Mouse (Mus musculus) neural tube, embryonic 15.5 days (tissue): ENCODE measurements around the gene B3galt5. TPM values are rescaled to one million over a fixed set of nuclear protein-coding genes. Genes with fewer than 3 reads are reported as not detected.

Experiments used
- ATAC-seq: fragments of 200-750 bp; cut with Nextera tagmentation; 2 replicates; pipeline ENCODE4 v1.8.0; 2017; ENCODE audit warnings: mild to moderate bottlenecking, moderate TSS enrichment, moderate library complexity; ENCODE audit not compliant: low FRiP score
- H3K27ac ChIP-seq: fragments of 300-500 bp; sonication (generic); replicated peaks from 2 replicates; pipeline ENCODE4 v1.5.1; 2015; ENCODE audit warnings: mild to moderate bottlenecking, inconsistent platforms
- H3K27me3 ChIP-seq: fragments of 300-500 bp; sonication (generic); replicated peaks from 2 replicates; pipeline ENCODE4 v1.6.1; 2015; ENCODE audit warnings: inconsistent platforms
- H3K36me3 ChIP-seq: fragments of 300-500 bp; sonication (generic); 2 replicates; pipeline ENCODE4 v1.6.1; 2015; ENCODE audit warnings: inconsistent platforms
- H3K4me1 ChIP-seq: fragments of 300-500 bp; sonication (generic); 2 replicates; pipeline ENCODE4 v1.6.1; 2015; ENCODE audit warnings: inconsistent platforms
- H3K4me2 ChIP-seq: fragments of 300-500 bp; sonication (generic); 2 replicates; pipeline ENCODE4 v1.6.1; 2015; ENCODE audit warnings: inconsistent platforms, mild to moderate bottlenecking, moderate library complexity
- H3K4me3 ChIP-seq: fragments of 300-500 bp; sonication (generic); replicated peaks from 2 replicates; pipeline ENCODE4 v1.5.1; 2015; ENCODE audit warnings: mild to moderate bottlenecking, inconsistent platforms
- H3K9ac ChIP-seq: fragments of 300-500 bp; sonication (generic); replicated peaks from 2 replicates; pipeline ENCODE4 v1.6.1; 2015; ENCODE audit warnings: mild to moderate bottlenecking, inconsistent platforms
- H3K9me3 ChIP-seq: fragments of 300-500 bp; sonication (generic); replicated peaks from 2 replicates; pipeline ENCODE4 v1.6.1; 2016; ENCODE audit warnings: inconsistent platforms
- WGBS: fragments of 180-500 bp; shearing (Covaris S2); methylation state at CpG from one replicate; pipeline ENCODE4 v1.1.7; 2015; ENCODE audit warnings: mixed read lengths; 5-methylcytosine and 5-hydroxymethylcytosine counted together
- polyA plus RNA-seq: library from polyadenylated mRNA; unstranded; fragments of >200 nt; fragmentation: Nextera tagmentation; extraction: Ambion mirVana; gene quantifications from 2 replicates; pipeline ENCODE4 v1.2.1, GENCODE M21; 2015

Gene B3galt5
- polyA plus RNA-seq, 1 experiment from 2014 or later: 6.2 TPM

- Histone ChIP-seq H3K4me3 (no peak overlapping the region), H3K4me2 (no peak overlapping the region), H3K36me3 (no peaks in the 10 kb centered on the region), H3K27me3 (no peaks in the 10 kb centered on the region), H3K9ac (no peak overlapping the region), H3K4me1 (no peaks in the 10 kb centered on the region), H3K27ac (no peak overlapping the region), H3K9me3 (no peaks in the 10 kb centered on the region)
- ATAC-seq: no peak
- WGBS: 90% methylated on average over 3 of the region's 3 CpGs
These were observed 13.6 kb upstream of the B3galt5 start for GRCm38 (mm10) chr16:96221959-96222358.

GRCm38 (mm10) chr16:96222452-96222851 is 13.1 kb upstream of the B3galt5 start:
- no peak for ATAC-seq
- Histone ChIP-seq H3K4me2 (no peak overlapping the region), H3K9ac (no peak overlapping the region), H3K4me3 (no peak overlapping the region), H3K4me1 (no peaks in the 10 kb centered on the region), H3K27me3 (no peaks in the 10 kb centered on the region), H3K9me3 (no peaks in the 10 kb centered on the region), H3K36me3 (no peaks in the 10 kb centered on the region), H3K27ac (no peak overlapping the region)
- 89% methylated on average over 1 of the region's 1 CpGs for WGBS

GRCm38 (mm10) chr16:96228438-96228837 is 7.2 kb upstream of the B3galt5 start:
- Histone ChIP-seq H3K27me3 (no peaks in the 10 kb centered on the region), H3K9me3 (no peaks in the 10 kb centered on the region), H3K27ac (no peak overlapping the region), H3K4me1 (no peaks in the 10 kb centered on the region), H3K9ac (no peak overlapping the region), H3K4me3 (no peak overlapping the region), H3K4me2 (no peak overlapping the region), H3K36me3 (no peaks in the 10 kb centered on the region)
- 80% methylated on average over 13 of the region's 13 CpGs for WGBS
- ATAC-seq: no peak

GRCm38 (mm10) chr16:96229044-96229555 is 6.5 kb upstream of the B3galt5 start:
- H3K9ac ChIP-seq: no peak overlapping the region
- WGBS: 41% methylated on average over 8 of the region's 8 CpGs
- H3K27ac ChIP-seq: no peak overlapping the region
- no peak for ATAC-seq
- H3K4me3 ChIP-seq: no peak overlapping the region
- H3K4me1 ChIP-seq: no peaks in the 10 kb centered on the region
- H3K9me3 ChIP-seq: no peaks in the 10 kb centered on the region
- H3K4me2 ChIP-seq: no peak overlapping the region
- no peaks in the 10 kb centered on the region for H3K36me3 ChIP-seq
- no peaks in the 10 kb centered on the region for H3K27me3 ChIP-seq

GRCm38 (mm10) chr16:96230411-96230810 is 5.2 kb upstream of the B3galt5 start:
- H3K4me3 ChIP-seq: no peak overlapping the region
- H3K9me3 ChIP-seq: no peaks in the 10 kb centered on the region
- H3K27me3 ChIP-seq: no peaks in the 10 kb centered on the region
- H3K4me2 ChIP-seq: no peak overlapping the region
- peak; percentile 63; the same call in 1 of the 2 replicates for ATAC-seq
- H3K27ac ChIP-seq: no peak overlapping the region
- no peak overlapping the region for H3K9ac ChIP-seq
- peaks cover 5% of the 10 kb centered on the region; the same call in 1 of the 2 replicates for H3K4me1 ChIP-seq
- WGBS: 28% methylated on average over 11 of the region's 11 CpGs
- no peaks in the 10 kb centered on the region for H3K36me3 ChIP-seq

GRCm38 (mm10) chr16:96231251-96231650 is 4.3 kb upstream of the B3galt5 start:
- H3K9ac ChIP-seq: no peak overlapping the region
- no peaks in the 10 kb centered on the region for H3K9me3 ChIP-seq
- H3K36me3 ChIP-seq: no peaks in the 10 kb centered on the region
- H3K27ac ChIP-seq: no peak overlapping the region
- WGBS: 93% methylated on average over 4 of the region's 4 CpGs
- H3K4me2 ChIP-seq: no peak overlapping the region
- no peaks in the 10 kb centered on the region for H3K27me3 ChIP-seq
- ATAC-seq: no peak
- H3K4me3 ChIP-seq: no peak overlapping the region
- peaks cover 10% of the 10 kb centered on the region for H3K4me1 ChIP-seq

- no peak for ATAC-seq
- H3K36me3 ChIP-seq: no peaks in the 10 kb centered on the region
- peaks cover 10% of the 10 kb centered on the region for H3K4me1 ChIP-seq
- H3K9me3 ChIP-seq: no peaks in the 10 kb centered on the region
- H3K27me3 ChIP-seq: no peaks in the 10 kb centered on the region
- no peak overlapping the region for H3K27ac ChIP-seq
- H3K4me2 ChIP-seq: no peak overlapping the region
- H3K4me3 ChIP-seq: no peak overlapping the region
- 87% methylated on average over 8 of the region's 8 CpGs for WGBS
- no peak overlapping the region for H3K9ac ChIP-seq
These were observed 3.6 kb upstream of the B3galt5 start for GRCm38 (mm10) chr16:96231974-96232373.

- no peak overlapping the region for H3K4me2 ChIP-seq
- H3K36me3 ChIP-seq: no peaks in the 10 kb centered on the region
- no peak overlapping the region for H3K27ac ChIP-seq
- peaks cover 10% of the 10 kb centered on the region for H3K4me1 ChIP-seq
- H3K9ac ChIP-seq: no peak overlapping the region
- H3K9me3 ChIP-seq: no peaks in the 10 kb centered on the region
- no peaks in the 10 kb centered on the region for H3K27me3 ChIP-seq
- WGBS: 89% methylated on average over 8 of the region's 8 CpGs
- ATAC-seq: no peak
- H3K4me3 ChIP-seq: no peak overlapping the region
These were observed 1.6 kb upstream of the B3galt5 start for GRCm38 (mm10) chr16:96233996-96234395.

GRCm38 (mm10) chr16:96244496-96244895 is 8.9 kb downstream of the B3galt5 start:
- Histone ChIP-seq H3K4me3 (no peak overlapping the region), H3K9me3 (no peaks in the 10 kb centered on the region), H3K36me3 (no peaks in the 10 kb centered on the region), H3K27me3 (no peaks in the 10 kb centered on the region), H3K27ac (no peak overlapping the region), H3K4me2 (no peak overlapping the region), H3K4me1 (no peaks in the 10 kb centered on the region), H3K9ac (no peak overlapping the region)
- 84% methylated on average over 6 of the region's 6 CpGs for WGBS
- ATAC-seq: no peak

GRCm38 (mm10) chr16:96249635-96250034 is 14.0 kb downstream of the B3galt5 start:
- Histone ChIP-seq H3K27ac (no peak overlapping the region), H3K9me3 (no peaks in the 10 kb centered on the region), H3K4me1 (no peaks in the 10 kb centered on the region), H3K4me2 (no peak overlapping the region), H3K36me3 (no peaks in the 10 kb centered on the region), H3K9ac (no peak overlapping the region), H3K4me3 (no peak overlapping the region), H3K27me3 (no peaks in the 10 kb centered on the region)
- WGBS: 79% methylated on average over 7 of the region's 7 CpGs
- no peak for ATAC-seq

- no peak overlapping the region for H3K9ac ChIP-seq
- no peak overlapping the region for H3K27ac ChIP-seq
- ATAC-seq: no peak
- no peaks in the 10 kb centered on the region for H3K27me3 ChIP-seq
- H3K4me1 ChIP-seq: no peaks in the 10 kb centered on the region
- H3K4me3 ChIP-seq: no peak overlapping the region
- 100% methylated on average over 1 of the region's 1 CpGs for WGBS
- no peaks in the 10 kb centered on the region for H3K9me3 ChIP-seq
- no peak overlapping the region for H3K4me2 ChIP-seq
- H3K36me3 ChIP-seq: no peaks in the 10 kb centered on the region
These were observed 16.5 kb downstream of the B3galt5 start for GRCm38 (mm10) chr16:96252146-96252545.

- no peak overlapping the region for H3K9ac ChIP-seq
- ATAC-seq: no peak
- no peak overlapping the region for H3K4me3 ChIP-seq
- no peak overlapping the region for H3K4me2 ChIP-seq
- no peaks in the 10 kb centered on the region for H3K4me1 ChIP-seq
- no peak overlapping the region for H3K27ac ChIP-seq
- 88% methylated on average over 8 of the region's 8 CpGs for WGBS
- H3K27me3 ChIP-seq: no peaks in the 10 kb centered on the region
- no peaks in the 10 kb centered on the region for H3K9me3 ChIP-seq
- H3K36me3 ChIP-seq: no peaks in the 10 kb centered on the region
These were observed 22.8 kb downstream of the B3galt5 start for GRCm38 (mm10) chr16:96258429-96258828.

- Histone ChIP-seq H3K4me1 (0 out of 2 replicates have a peak, but pooled peaks cover 2% of the 10 kb centered on the region), H3K4me3 (no peak overlapping the region), H3K9me3 (no peaks in the 10 kb centered on the region), H3K27ac (no peak overlapping the region), H3K36me3 (no peaks in the 10 kb centered on the region), H3K4me2 (no peak overlapping the region), H3K27me3 (no peaks in the 10 kb centered on the region), H3K9ac (no peak overlapping the region)
- WGBS: 88% methylated on average over 2 of the region's 2 CpGs
- ATAC-seq: no peak
These were observed 36.1 kb downstream of the B3galt5 start for GRCm38 (mm10) chr16:96271736-96272135.
